Mouse (Mus musculus): ENCODE results near the gene Snx4.

- no peak for TF ChIP-seq CTCF (IDR thresholded peaks at IDR 0.05)
- TF ChIP-seq EP300 (IDR thresholded peaks at IDR 0.05; ENCODE audit: insufficient read depth, low read depth, low read length) = no peak
- no peak for TF ChIP-seq POLR2A (IDR thresholded peaks at IDR 0.05; ENCODE audit: insufficient read depth, low read depth, low read length)
Observed at GRCm38 (mm10) chr16:33346376-33346775, 95.1 kb downstream of the Snx4 start.
